Mouse (Mus musculus) skeletal muscle tissue, adult 2 months (tissue): ENCODE measurements around the gene Vmn1r101.
"Not testable (repeated sequence)": the region's sequence is repeated elsewhere in the genome, so short reads cannot be mapped to it uniquely, and the experiment has no call there.

Experiments
- DNase-seq: peaks from one replicate; pipeline ENCODE4 v3.0.0-alpha.2; 2012; ENCODE audit warnings: low read depth, low spot score

The Vmn1r101 gene

DNA sequence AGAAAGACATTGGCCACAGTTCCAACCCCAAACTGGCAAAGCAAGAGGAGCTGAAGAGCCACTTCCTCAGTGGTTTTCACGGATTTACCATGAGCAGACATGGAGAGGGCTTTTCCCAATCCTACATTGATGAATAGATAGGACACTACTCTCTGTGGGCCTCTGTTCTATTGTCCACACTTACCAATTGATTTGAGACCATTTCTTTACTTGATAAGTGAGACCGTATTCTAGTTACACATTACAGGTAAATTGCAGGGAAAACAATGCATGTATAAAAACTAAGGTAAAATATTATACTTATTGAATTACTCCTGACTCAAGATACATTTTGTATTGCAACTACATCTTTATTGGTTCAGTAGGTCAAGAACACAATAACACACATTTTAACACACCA is at the start of gene Vmn1r101:
Vmn1r101 (minus strand) TSS at position 101 of the 400 bp plus-strand sequence.
- DNase-seq: not testable (repeated sequence)

DNA sequence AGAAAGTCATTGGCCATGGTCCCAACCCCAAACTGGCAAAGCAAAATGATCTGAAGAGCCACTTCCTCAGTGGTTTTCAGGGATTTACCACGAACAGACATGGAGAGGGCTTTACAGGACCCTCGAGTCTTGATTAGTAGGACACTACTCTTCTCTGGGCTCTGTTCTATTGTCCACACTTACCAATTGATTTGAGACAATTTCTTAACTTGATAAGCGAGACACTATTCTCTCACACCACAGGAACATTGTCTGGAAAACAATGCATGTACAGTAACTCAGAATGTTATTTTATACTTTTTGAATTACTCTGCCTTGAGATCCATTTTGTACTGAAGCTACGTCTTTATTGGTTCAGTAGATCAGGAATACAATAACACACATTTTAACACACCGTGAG is 32.4 kb upstream of the Vmn1r101 start, which contains the start of gene Gm10670:
Gm10670 (minus strand) TSS at position 101 of the 400 bp plus-strand sequence.
- DNase-seq: not testable (repeated sequence)

DNA sequence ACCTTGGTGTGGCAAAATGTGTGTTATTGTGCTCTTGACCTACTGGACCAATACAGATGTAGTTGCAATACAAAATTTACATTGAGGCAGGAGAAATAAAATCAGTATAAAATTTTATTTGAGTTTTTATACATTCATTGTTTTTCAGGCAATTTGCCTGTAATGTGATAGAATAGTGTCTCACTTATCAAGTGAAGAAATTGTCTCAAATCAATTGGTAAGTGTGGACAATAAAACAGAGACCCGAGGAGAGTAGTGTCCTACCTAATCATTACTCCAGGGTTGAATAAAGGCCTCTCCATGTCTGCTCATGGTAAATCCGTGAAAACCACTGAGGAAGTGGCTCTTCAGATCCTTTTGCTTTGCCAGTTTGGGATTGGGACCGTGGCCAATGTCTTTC is 24.8 kb downstream of the Vmn1r101 start, which contains the start of gene Vmn1r100:
Vmn1r100 (plus strand) TSS at position 301 of the 400 bp plus-strand sequence.
- not testable (repeated sequence) for DNase-seq
